Mouse (Mus musculus) small intestine, adult 2 months (tissue): ENCODE results near the gene Rapgef1. TPM values are rescaled to one million over a fixed set of nuclear protein-coding genes. Genes with fewer than 3 reads are reported as not detected.

ENCODE experiments used
- H3K27ac ChIP-seq: fragments of 200-500 bp; 2 replicates; pipeline ENCODE4 v1.5.1; 2012; ENCODE audit warnings: low read depth, low read length, control low read depth, inconsistent platforms; ENCODE audit not compliant: insufficient read depth
- H3K27me3 ChIP-seq: fragments of 200-500 bp; 2 replicates; pipeline ENCODE4 v1.6.1; 2012; ENCODE audit warnings: mild to moderate bottlenecking, moderate library complexity, low read length, inconsistent platforms; ENCODE audit not compliant: control insufficient read depth, insufficient read depth
- H3K36me3 ChIP-seq: fragments of 200-500 bp; 2 replicates; pipeline ENCODE4 v1.6.1; 2012; ENCODE audit warnings: mild to moderate bottlenecking, low read length, control low read depth, inconsistent platforms; ENCODE audit not compliant: control insufficient read depth, insufficient read depth
- H3K4me1 ChIP-seq: fragments of 200-500 bp; 2 replicates; pipeline ENCODE4 v1.6.1; 2012; ENCODE audit warnings: low read length, inconsistent platforms, mixed read lengths; ENCODE audit not compliant: control insufficient read depth, insufficient read depth, insufficient read length
- H3K4me3 ChIP-seq: fragments of 200-500 bp; 2 replicates; pipeline ENCODE4 v1.5.1; 2012; ENCODE audit warnings: low read depth, mild to moderate bottlenecking, control low read depth, inconsistent platforms, low read length, moderate library complexity
- CTCF ChIP-seq: fragments of 200-500 bp; IDR thresholded peaks from 2 replicates; pipeline ENCODE4 v1.5.1; 2012; ENCODE audit warnings: low read depth, mild to moderate bottlenecking, control low read depth, inconsistent platforms, low read length, moderate library complexity, mixed read lengths; ENCODE audit not compliant: insufficient replicate concordance, insufficient read length; ENCODE audit errors: extremely low read depth
- POLR2A ChIP-seq: fragments of 200-500 bp; IDR thresholded peaks from 2 replicates; pipeline ENCODE4 v1.6.1; 2012; ENCODE audit warnings: low read depth, mild to moderate bottlenecking, control low read depth, inconsistent platforms, low read length, moderate library complexity
- WGBS: fragments of 180-500 bp; shearing (Covaris S2); methylation state at CpG from one replicate; pipeline ENCODE4 v1.1.7; 2018; 5-methylcytosine and 5-hydroxymethylcytosine counted together
- polyA plus RNA-seq: library from polyadenylated mRNA; depleted of rRNA; stranded (reverse); fragments of >200 nt; gene quantifications from 2 replicates; pipeline ENCODE4 v1.2.3, GENCODE M21; 2012

Rapgef1 gene
- polyA plus RNA-seq, 1 experiment = 25.1 TPM

GRCm38 (mm10) chr2:29714127-29714526, 94.6 kb downstream of the Rapgef1 start:
- Histone ChIP-seq H3K36me3 (peaks cover 19% of the 10 kb centered on the region; the same call in 1 of the 2 replicates), H3K4me1 (no peaks in the 10 kb centered on the region), H3K27me3 (no peaks in the 10 kb centered on the region), H3K27ac (no peak overlapping the region), H3K4me3 (no peak overlapping the region)
- TF ChIP-seq CTCF = no peak
- no peak for TF ChIP-seq POLR2A
- WGBS = 85% methylated on average over 5 of the region's 5 CpGs

- 62% methylated on average over 7 of the region's 7 CpGs for WGBS
- TF ChIP-seq CTCF (no peak), POLR2A (no peak)
- no peaks in the 10 kb centered on the region for H3K4me1 ChIP-seq
- H3K27ac ChIP-seq = peak overlapping the region; percentile 21; the same call in 1 of the 2 replicates
- H3K4me3 ChIP-seq = no peak overlapping the region
- H3K36me3 ChIP-seq = peaks cover 29% of the 10 kb centered on the region
- H3K27me3 ChIP-seq = no peaks in the 10 kb centered on the region
These were observed 96.6 kb downstream of the Rapgef1 start for GRCm38 (mm10) chr2:29716143-29716542.

GRCm38 (mm10) chr2:29716691-29717090, 97.2 kb downstream of the Rapgef1 start:
- no peaks in the 10 kb centered on the region for H3K4me1 ChIP-seq
- WGBS = 52% methylated on average over 6 of the region's 6 CpGs
- no peaks in the 10 kb centered on the region for H3K27me3 ChIP-seq
- TF ChIP-seq POLR2A (no peak), CTCF (no peak)
- peak overlapping the region; percentile 21; the same call in 1 of the 2 replicates for H3K27ac ChIP-seq
- H3K36me3 ChIP-seq = peaks cover 25% of the 10 kb centered on the region
- no peak overlapping the region for H3K4me3 ChIP-seq

DNA sequence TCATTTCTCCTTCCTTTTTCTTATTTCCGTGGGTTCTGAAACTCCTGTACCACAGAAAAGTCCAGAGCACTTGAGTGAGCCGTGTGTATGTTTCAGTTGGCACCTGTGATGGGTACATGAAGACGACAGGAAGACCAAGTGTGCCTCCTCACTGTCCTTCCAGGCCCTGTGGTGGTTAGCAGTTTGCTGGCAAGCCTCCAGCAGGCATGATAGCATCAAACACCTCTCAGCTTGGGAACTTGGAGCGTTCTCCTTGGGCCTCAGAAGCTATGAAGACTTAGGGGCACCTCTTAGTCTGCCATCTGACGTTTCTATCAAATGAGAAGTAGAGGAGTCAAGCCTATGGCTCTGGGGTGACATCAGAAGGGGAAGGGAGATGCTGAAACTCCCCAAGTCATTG, 99.1 kb downstream of the Rapgef1 start:
- TF ChIP-seq POLR2A (no peak), CTCF (no peak)
- H3K27me3 ChIP-seq = no peaks in the 10 kb centered on the region
- peaks cover 36% of the 10 kb centered on the region for H3K36me3 ChIP-seq
- no peak overlapping the region for H3K4me3 ChIP-seq
- H3K27ac ChIP-seq = no peak overlapping the region
- whole genome bisulfite sequencing = 71% methylated on average over 5 of the region's 5 CpGs
- no peaks in the 10 kb centered on the region for H3K4me1 ChIP-seq

DNA sequence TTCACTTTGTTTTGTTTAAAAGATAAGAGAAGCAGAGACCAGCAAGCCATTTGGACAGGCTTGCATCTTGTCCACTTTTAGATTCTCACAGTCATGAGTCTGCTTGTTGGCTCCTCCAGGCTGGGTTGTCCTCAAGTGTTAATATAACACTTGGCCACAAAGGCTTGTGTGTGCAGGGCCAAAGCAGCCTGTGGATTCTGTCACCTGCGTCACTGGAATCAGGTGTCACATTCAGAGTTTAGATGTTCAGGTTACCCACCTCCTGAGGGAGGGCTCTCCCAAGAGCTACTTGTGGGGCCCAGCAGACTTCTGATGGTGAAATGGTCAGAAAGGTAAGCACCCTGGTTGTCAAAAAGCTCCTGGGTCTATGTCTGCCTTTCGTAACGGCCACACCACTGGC, 103.6 kb downstream of the Rapgef1 start:
- WGBS = 91% methylated on average over 3 of the region's 3 CpGs
- H3K27ac ChIP-seq = no peak overlapping the region
- no peaks in the 10 kb centered on the region for H3K4me1 ChIP-seq
- no peak for TF ChIP-seq POLR2A
- TF ChIP-seq CTCF = no peak
- no peaks in the 10 kb centered on the region for H3K27me3 ChIP-seq
- H3K36me3 ChIP-seq = peaks cover 48% of the 10 kb centered on the region
- no peak overlapping the region for H3K4me3 ChIP-seq

DNA sequence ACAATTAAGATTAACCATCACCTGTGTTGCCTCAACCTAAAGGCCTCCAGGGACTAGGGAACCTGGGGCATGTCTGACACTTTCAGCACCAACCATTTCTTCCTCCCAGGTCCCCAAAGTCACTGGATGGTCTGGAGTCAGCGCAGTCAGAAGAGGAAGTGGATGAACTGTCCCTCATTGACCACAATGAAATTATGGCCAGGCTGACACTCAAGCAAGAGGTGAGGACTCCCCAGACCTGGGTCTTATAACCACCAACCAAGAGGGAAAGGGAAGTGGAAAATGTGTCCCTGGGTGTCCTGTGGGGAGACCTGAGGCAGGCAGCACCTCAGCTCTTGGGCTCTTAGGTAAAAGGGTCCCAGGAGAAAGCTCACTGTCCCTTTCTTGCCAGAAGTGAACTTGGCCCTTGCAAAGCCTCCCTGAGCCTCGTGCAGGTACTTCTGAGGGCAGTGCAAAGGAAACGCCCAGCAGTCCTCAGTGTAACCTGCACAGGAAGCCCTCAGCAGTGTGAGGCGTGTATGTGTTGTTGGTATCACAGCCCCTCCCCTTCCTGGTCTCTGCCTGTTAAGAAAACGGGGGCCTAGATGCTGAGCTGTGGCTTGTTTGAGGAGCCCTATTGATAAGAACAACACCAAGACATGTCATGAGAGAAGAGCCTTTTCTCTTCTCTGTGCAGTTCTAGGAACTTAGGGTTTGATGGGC, 105.3 kb downstream of the Rapgef1 start:
- H3K4me3 ChIP-seq = no peak overlapping the region
- TF ChIP-seq POLR2A (no peak), CTCF (no peak)
- peaks cover 48% of the 10 kb centered on the region for H3K36me3 ChIP-seq
- H3K27ac ChIP-seq = no peak overlapping the region
- H3K4me1 ChIP-seq = no peaks in the 10 kb centered on the region
- H3K27me3 ChIP-seq = no peaks in the 10 kb centered on the region
- 57% methylated on average over 5 of the region's 5 CpGs for WGBS

DNA sequence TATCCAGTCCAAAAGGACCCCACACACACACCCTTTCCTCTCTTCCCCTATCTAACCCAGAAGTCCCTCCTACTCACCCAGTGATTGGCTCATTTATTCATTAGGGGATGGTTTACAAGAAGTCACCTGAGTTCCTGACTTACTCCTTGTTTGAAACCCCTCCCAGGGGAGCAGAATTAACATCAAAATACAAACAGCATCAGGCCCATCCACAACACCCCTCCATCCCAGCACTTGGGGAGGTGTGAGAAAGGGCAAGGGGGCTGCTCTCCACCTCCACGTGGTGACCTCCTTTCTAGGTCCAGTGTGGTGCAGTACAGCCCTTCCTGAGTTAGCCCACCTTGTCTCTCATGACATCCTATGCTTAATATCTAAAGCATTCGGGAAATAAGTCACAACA, 110.0 kb downstream of the Rapgef1 start:
- WGBS = 60% methylated on average over 2 of the region's 2 CpGs
- no peak for TF ChIP-seq POLR2A
- no peak for TF ChIP-seq CTCF
- peaks cover 35% of the 10 kb centered on the region for H3K36me3 ChIP-seq
- no peak overlapping the region for H3K27ac ChIP-seq
- no peaks in the 10 kb centered on the region for H3K4me1 ChIP-seq
- no peaks in the 10 kb centered on the region for H3K27me3 ChIP-seq
- H3K4me3 ChIP-seq = no peak overlapping the region

GRCm38 (mm10) chr2:29731545-29731944, 112.0 kb downstream of the Rapgef1 start:
- TF ChIP-seq POLR2A = no peak
- peak; percentile 49; the same call in 1 of the 2 replicates for TF ChIP-seq CTCF
- H3K27me3 ChIP-seq = no peaks in the 10 kb centered on the region
- peaks cover 31% of the 10 kb centered on the region for H3K36me3 ChIP-seq
- no peaks in the 10 kb centered on the region for H3K4me1 ChIP-seq
- 56% methylated on average over 3 of the region's 3 CpGs for WGBS
- H3K4me3 ChIP-seq = no peak overlapping the region
- no peak overlapping the region for H3K27ac ChIP-seq
